Comparison of ENCODE assay signal across 20 mouse cellular contexts in genomic region chr15:83298810-83299209, GRCm38 (mm10). TPM values are rescaled to one million over a fixed set of nuclear protein-coding genes. Genes with fewer than 3 reads are reported as not detected.
DNase-seq lines count a peak whose midpoint lies in the region; ATAC-seq and TF ChIP-seq lines count a peak whose summit lies in the region.
"Had no signal": no experiment of that assay in that cellular context is flagged by ENCODE, and none has a peak within 500 bp of the region (broad histone marks: within the 10 kb centered on the region; RNA-seq: fewer than 3 reads in every experiment).

No protein-coding gene starts in this region.

- H3K4me3 ChIP-seq in gastrocnemius, adult 2 months: no peak overlapping the region
- H3K4me3 ChIP-seq in layer of hippocampus, adult 2 months: no peak overlapping the region
- no peak overlapping the region for H3K4me3 ChIP-seq in liver, embryonic 16.5 days (ENCODE audit: low read depth, low read length)
- H3K4me3 ChIP-seq: forebrain, embryonic 10.5 days; heart, embryonic 15.5 days; megakaryocyte, embryonic 14.5 days had no signal

- H3K9me3 ChIP-seq in liver, embryonic 16.5 days (replicated peaks; ENCODE audit: control insufficient read depth, low read length): no peaks in the 10 kb centered on the region
- H3K9me3 ChIP-seq: forebrain, embryonic 10.5 days; heart, embryonic 15.5 days; megakaryocyte, embryonic 14.5 days had no signal

- no peak overlapping the region for H3K4me2 ChIP-seq in liver, embryonic 16.5 days (ENCODE audit: low read depth, low read length)
- H3K4me2 ChIP-seq: heart, embryonic 15.5 days had no signal

- TF ChIP-seq CTCF in gastrocnemius, adult 2 months (IDR thresholded peaks at IDR 0.05): peak; percentile 35
- TF ChIP-seq CTCF in layer of hippocampus, adult 2 months (conservative IDR thresholded peaks at IDR 0.05): peak; percentile 48

- DNase-seq in gastrocnemius, adult 2 months: no peak
- DNase-seq in gastrocnemius, postnatal 4 days (ENCODE audit: low spot score in 2 of 2): no peak
- DNase-seq in layer of hippocampus, adult 2 months (ENCODE audit: low spot score in 2 of 2): no peak
- no peak for DNase-seq in layer of hippocampus, postnatal 14 days (ENCODE audit: low spot score in 2 of 2)
- DNase-seq in 3T3-L1 (ENCODE audit: low read depth, low spot score): peak; percentile 16
- no peak for DNase-seq in T-cell, adult 2 months (ENCODE audit: low spot score)
- DNase-seq: adrenal gland, adult 2 months; cerebellum, adult 2 months; cerebellum, postnatal 36 days; heart, adult 11 months; kidney, adult 8-10 months; lung, postnatal 14 days; midbrain, embryonic 14.5 days; thymus, postnatal 25 days had no signal

- 66% methylated on average over 2 of the region's 2 CpGs for WGBS in liver, embryonic 16.5 days (ENCODE audit: insufficient replicate concordance)

- H3K4me1 ChIP-seq in liver, embryonic 16.5 days (ENCODE audit: control insufficient read depth, low read depth, low read length): peaks cover 6% of the 10 kb centered on the region

- no peak overlapping the region for H3K27ac ChIP-seq in gastrocnemius, adult 2 months
- no peak overlapping the region for H3K27ac ChIP-seq in layer of hippocampus, adult 2 months
- H3K27ac ChIP-seq in liver, embryonic 16.5 days (ENCODE audit: low read length): peak overlapping the region; percentile 33; the same call in 1 of the 2 replicates
- H3K27ac ChIP-seq: forebrain, embryonic 10.5 days; heart, embryonic 15.5 days had no signal

- H3K36me3 ChIP-seq in liver, embryonic 16.5 days (ENCODE audit: control insufficient read depth, insufficient read depth): no peaks in the 10 kb centered on the region
- H3K36me3 ChIP-seq: forebrain, embryonic 10.5 days had no signal

- H3K9ac ChIP-seq in liver, embryonic 16.5 days (ENCODE audit: low read depth, low read length): no peak overlapping the region
- H3K9ac ChIP-seq: heart, embryonic 15.5 days had no signal

- intact Hi-C loops in gastrocnemius, adult 2 months (cut with DNase I): no loop called here

- no peak for ATAC-seq in liver, embryonic 16.5 days (ENCODE audit: low read depth)

- H3K27me3 ChIP-seq in liver, embryonic 16.5 days (ENCODE audit: control insufficient read depth, insufficient read depth, low read depth, low read length): no peaks in the 10 kb centered on the region
- H3K27me3 ChIP-seq: heart, embryonic 15.5 days; megakaryocyte, embryonic 14.5 days had no signal

RNA-seq across cellular contexts. Expression of gene A4galt, which starts 47.2 kb away (rescaled TPM):
- total RNA-seq in gastrocnemius, adult 2 months (2021): 1 to 10 TPM; 2.8 to 4.0 TPM
- 10 to 100 TPM in 1 of 2 experiments, 1 to 10 TPM in 1; 9.7 to 11.0 TPM for total RNA-seq in gastrocnemius, postnatal 4 days (2021)
- 1 to 10 TPM; 3.2 to 3.6 TPM for total RNA-seq in layer of hippocampus, adult 2 months (2021)
- 1 to 10 TPM; 1.8 to 1.9 TPM for total RNA-seq in layer of hippocampus, postnatal 14 days (2021)
- 0.13 TPM in 1 of 2 replicates, not detected in the other for polyA plus RNA-seq in liver, embryonic 16.5 days (2015; fragmentation: Nextera tagmentation; extraction: Ambion mirVana)
- total RNA-seq: hematopoietic stem cell, adult 5-6 weeks; neutrophil, adult 5-6 weeks had no signal

RNA-seq across cellular contexts. Expression of gene Arfgap3, which starts 51.2 kb away (rescaled TPM):
- 1 to 10 TPM; 6.0 to 6.7 TPM for total RNA-seq in gastrocnemius, adult 2 months (2021)
- 10 to 100 TPM; 25.4 to 27.4 TPM for total RNA-seq in gastrocnemius, postnatal 4 days (2021)
- 10 to 100 TPM; 17.3 to 17.5 TPM for total RNA-seq in layer of hippocampus, adult 2 months (2021)
- 10 to 100 TPM; 17.1 to 21.1 TPM for total RNA-seq in layer of hippocampus, postnatal 14 days (2021)
- 17.3 and 18.6 TPM in 2 replicates for polyA plus RNA-seq in liver, embryonic 16.5 days (2015; fragmentation: Nextera tagmentation; extraction: Ambion mirVana)
